Mouse (Mus musculus) Patski (cell line): ENCODE data around the gene D630045J12Rik. TPM values are rescaled to one million over a fixed set of nuclear protein-coding genes. Genes with fewer than 3 reads are reported as not detected.

Source experiments
- ATAC-seq: fragments of 100-300 bp; one replicate; pipeline ENCODE4 v1.8.0; 2021
- CTCF ChIA-PET: fragments of 350-600 bp; sonication (Branson Sonifier 250); formaldehyde crosslinking; loops from one replicate; lab custom pipeline; 2022; ENCODE audit warnings: inconsistent platforms; lab: Charles Lee
- POLR2A ChIA-PET: fragments of 350-600 bp; sonication (Branson Sonifier 250); formaldehyde crosslinking; loops from one replicate; lab custom pipeline; 2022; ENCODE audit warnings: antibody characterized with exemption, inconsistent platforms; lab: Charles Lee
- DNase-seq: peaks from one replicate; pipeline ENCODE4 v3.0.0-alpha.2; 2011; ENCODE audit warnings: low read depth, low spot score
- H3K27me3 ChIP-seq: fragments of 371-371 bp; one replicate; pipeline ENCODE4 v1.5.1; 2021
- CTCF ChIP-seq: fragments of 100-300 bp; IDR thresholded peaks from one replicate; pipeline ENCODE4 v1.5.1; 2021
- in situ Hi-C: fragments of 300-500 bp; cut with MboI; formaldehyde crosslinking; loops from 3 replicates; pipeline ENCODE4 v1.11.1; 2018; ENCODE audit warnings: low pct_unique_long_range_greater_than_20kb, mixed read lengths
- polyA plus RNA-seq: library from polyadenylated mRNA; unstranded; gene quantifications from one replicate; pipeline ENCODE4 v1.2.3, GENCODE M21; 2021

D630045J12Rik gene
- polyA plus RNA-seq: 6.5 TPM

DNA sequence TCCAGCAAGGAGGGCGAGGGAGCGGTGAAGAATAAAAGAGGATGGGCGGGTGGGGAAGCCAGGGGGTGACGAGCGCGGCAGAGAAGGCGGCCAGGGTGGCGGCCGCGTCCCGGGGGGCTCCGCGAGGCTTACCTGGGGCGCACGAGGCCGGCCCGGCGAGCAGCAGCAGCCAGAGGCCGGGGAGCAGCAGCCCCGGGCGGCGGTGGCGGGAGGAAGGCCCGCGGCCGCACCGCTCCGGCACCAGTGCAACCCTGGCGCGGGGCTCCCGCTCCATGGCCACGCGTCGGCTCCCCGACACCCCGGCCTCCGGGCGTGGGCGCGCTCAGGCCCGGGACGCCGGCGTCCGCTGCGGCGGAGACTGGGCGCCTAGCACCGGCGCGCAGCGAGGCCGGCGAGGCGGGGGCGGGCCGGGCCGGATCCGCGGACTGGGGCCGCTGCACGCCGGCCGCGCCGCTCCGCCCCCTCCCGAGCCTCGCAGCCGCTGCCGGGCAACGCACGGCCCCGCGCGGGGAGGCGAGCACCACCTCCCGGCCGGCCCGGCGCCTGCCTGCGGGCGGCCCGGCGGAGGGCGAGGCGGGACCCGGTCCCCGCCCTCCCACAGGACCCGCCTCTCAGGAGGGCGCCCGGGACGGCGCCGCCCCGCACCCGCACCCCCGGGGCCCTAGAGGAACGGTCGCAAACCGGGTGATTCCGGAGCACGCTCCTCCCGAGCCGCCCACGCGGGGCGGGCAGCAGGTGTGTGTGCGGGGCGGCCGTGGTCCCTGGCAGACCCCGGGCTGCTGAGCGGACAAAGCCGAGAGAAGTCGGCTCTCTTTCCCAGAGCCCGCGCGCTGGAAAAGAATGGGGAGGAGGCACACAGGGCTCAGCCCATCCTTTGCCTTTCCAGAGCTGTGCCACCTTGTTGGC, at the start of gene D630045J12Rik:
D630045J12Rik (minus strand) TSS at position 274 of the 906 bp plus-strand sequence.
- H3K27me3 ChIP-seq: no peaks in the 10 kb centered on the region
- ATAC-seq (peak; percentile 97), DNase-seq (no peak)
- in situ Hi-C loops: no loop called here
- POLR2A ChIA-PET: no interaction called here
- CTCF ChIA-PET: interaction anchor here (1.4 kb wide), 1 partner anchor 9 kb away, joined by 4 read pairs; no protein-coding TSS in a partner anchor
- no peak for TF ChIP-seq CTCF

DNA sequence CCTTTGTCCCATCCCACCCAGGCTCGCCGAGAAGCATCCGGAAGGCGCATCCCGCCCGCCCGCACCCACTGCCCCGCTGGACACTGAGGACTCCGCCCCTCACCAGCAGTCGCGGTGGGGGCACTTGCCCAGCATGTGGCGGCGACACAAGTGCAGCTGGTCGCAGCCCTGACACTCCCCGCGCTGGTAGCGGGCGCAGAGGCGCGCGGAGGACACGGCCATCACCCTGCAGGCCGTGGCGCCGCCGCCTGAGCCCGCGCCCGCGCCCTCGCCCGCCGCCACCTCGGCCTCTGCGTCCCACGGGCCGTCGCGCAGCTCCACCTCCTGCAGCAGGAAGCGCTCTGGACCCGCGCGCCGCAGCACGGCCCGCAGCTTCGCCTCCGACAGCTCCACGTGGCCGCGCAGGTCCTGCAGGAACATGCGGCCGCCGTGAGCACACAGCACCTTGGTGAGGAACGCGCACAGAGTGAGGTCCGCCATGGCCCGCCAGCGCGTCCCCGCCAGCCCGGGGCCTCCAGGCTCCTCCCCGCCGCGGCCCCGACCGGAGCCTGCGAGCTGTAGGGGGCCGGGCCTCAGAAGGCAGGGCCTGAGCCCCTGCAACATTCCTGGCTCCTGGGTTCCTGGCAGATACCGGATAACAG, 45.1 kb upstream of the D630045J12Rik start, which contains the start of gene Zc3hav1l:
Zc3hav1l (minus strand) TSS at position 499 of the 641 bp plus-strand sequence.
- H3K27me3 ChIP-seq: no peaks in the 10 kb centered on the region
- no peak for TF ChIP-seq CTCF
- CTCF ChIA-PET: no interaction called here
- POLR2A ChIA-PET: interaction anchor here (0.6 to 1.2 kb wide), 5 partner anchors 8 to 172 kb away, joined by 3 read pairs; no protein-coding TSS in a partner anchor
- peak; percentile 96 for ATAC-seq
- no peak for DNase-seq
- in situ Hi-C loops: no loop called here

DNA sequence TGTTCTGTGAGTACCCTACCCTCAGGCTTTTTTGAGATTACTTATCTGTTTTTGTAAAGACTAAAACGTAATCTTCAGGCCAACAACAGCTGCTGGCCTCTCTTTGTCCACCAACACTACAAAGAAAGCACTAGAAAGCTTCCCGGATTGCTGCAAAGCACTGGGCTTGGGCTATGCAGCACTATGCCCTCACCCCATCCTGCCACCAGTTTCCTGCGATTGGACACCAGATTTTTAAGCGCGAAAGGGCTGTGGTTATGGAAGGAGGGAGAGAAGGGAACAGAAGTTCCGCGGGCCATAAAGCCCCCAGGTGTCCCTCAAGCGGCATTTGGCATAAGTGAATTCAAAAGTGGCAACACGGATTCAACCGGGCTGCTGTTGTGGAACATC, 44.4 kb upstream of the D630045J12Rik start:
- no peak for TF ChIP-seq CTCF
- in situ Hi-C loops: no loop called here
- ATAC-seq (no peak), DNase-seq (no peak)
- H3K27me3 ChIP-seq: no peaks in the 10 kb centered on the region
- ChIA-PET POLR2A (interaction anchor here (1.1 kb wide), 1 partner anchor 45 kb away, joined by 3 read pairs; no protein-coding TSS in a partner anchor), CTCF (no interaction called here)

DNA sequence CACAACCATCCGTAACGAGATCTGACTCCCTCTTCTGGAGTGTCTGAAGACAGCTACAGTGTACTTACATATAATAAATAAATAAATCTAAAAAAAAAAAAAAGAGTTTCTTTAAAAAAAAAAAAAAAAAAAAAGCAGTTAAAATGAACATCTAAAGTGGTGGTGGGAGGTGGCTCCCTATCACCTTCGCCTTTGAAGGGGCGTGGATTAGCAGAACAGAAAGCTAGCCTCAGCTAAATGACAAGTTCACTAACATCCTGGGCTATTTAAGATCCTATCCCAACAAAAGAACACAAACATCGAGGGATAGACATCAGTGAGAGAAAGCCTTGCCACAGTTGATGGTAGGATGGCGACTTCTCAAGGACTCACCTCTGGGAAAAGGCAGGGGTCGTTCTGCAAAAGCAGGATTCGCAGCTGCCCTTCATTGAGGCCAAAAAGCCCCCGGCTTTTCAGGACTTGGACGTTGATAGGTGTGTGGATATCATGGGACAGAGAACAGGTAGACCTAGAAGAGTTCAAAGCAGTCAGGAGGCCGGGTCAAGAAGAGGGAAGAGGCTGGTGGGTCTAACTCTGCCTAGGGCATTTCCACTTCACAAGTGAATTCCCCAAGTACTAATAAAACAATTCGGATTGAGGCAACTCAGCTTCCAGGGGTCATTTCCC, 43.9 kb upstream of the D630045J12Rik start:
- ATAC-seq (no peak), DNase-seq (no peak)
- TF ChIP-seq CTCF: no peak
- ChIA-PET CTCF (no interaction called here), POLR2A (interaction anchor here (1.1 kb wide), 1 partner anchor 45 kb away, joined by 3 read pairs; no protein-coding TSS in a partner anchor)
- H3K27me3 ChIP-seq: no peaks in the 10 kb centered on the region
- in situ Hi-C loops: no loop called here

DNA sequence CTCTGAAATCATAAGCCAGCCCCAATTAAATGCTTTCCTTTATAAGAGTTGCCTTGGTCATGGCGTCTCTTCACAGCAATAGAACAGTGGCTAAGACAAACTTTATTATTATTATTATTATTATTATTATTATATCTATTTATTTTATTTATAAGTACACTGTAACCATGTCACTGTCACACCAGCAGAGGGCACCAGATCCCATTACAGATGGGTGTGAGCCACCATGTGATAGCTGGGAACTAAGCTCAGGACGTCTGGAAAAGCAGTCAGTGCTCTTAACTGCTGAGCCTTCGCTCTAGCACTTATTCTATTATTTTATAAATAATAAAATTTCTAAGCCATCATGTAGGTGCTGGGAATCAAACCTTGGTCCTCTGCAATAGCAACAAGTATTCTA, 39.9 kb upstream of the D630045J12Rik start:
- H3K27me3 ChIP-seq: no peaks in the 10 kb centered on the region
- ATAC-seq (no peak), DNase-seq (no peak)
- peak; percentile 30 for TF ChIP-seq CTCF
- ChIA-PET POLR2A (no interaction called here), CTCF (interaction anchor here (1.3 kb wide), 1 partner anchor 10 kb away, joined by 4 read pairs; no protein-coding TSS in a partner anchor)
- in situ Hi-C loops: loop anchor here (5.0 kb wide), 1 partner anchor 36 kb away; no protein-coding TSS in a partner anchor

DNA sequence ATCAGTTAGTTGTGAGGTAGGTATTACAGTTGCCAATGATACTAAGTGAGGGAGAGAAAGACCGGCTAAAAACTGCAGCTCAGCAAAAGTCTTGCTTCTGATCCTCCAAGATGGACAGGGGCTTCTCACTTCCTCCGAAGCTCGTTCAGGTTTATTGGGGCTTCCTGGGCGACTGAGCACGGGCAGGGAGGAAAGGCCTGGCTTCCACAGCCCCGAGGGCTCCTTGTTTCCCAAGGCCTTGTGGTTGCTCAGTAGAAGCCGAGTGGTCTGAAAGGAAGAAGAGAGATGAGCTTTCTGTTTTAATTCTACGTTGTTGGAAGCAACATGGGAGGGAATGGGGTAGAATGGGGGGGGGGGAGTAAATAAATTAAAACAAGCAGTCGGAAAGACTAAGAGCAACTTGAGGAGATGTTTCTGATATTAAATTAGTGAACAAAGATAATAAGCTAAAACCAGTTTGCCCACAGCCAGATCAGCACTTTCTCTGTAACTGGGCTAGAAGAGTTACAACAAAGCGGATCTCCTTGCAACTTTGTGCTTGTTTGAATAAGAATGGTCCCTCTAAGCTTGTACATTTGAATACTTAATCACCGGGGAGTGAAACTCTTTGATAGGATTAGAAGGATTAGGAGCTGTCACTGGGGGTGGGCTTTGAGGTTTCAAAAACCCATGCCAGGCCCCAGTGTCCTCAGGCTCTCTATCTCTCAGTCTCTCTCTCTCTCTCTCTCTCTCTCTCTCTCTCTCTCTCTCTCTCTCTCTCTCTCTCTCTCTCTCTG, 39.2 kb upstream of the D630045J12Rik start:
- no peak for TF ChIP-seq CTCF
- in situ Hi-C loops: loop anchor here (5.0 kb wide), 1 partner anchor 36 kb away; no protein-coding TSS in a partner anchor
- POLR2A ChIA-PET: interaction anchor here (0.7 to 1.0 kb wide), 2 partner anchors 32 to 174 kb away, joined by 4 read pairs; no protein-coding TSS in a partner anchor
- ATAC-seq: no peak
- H3K27me3 ChIP-seq: no peaks in the 10 kb centered on the region
- no peak for DNase-seq
- CTCF ChIA-PET: interaction anchor here (1.3 kb wide), 1 partner anchor 11 kb away, joined by 4 read pairs; no protein-coding TSS in a partner anchor

DNA sequence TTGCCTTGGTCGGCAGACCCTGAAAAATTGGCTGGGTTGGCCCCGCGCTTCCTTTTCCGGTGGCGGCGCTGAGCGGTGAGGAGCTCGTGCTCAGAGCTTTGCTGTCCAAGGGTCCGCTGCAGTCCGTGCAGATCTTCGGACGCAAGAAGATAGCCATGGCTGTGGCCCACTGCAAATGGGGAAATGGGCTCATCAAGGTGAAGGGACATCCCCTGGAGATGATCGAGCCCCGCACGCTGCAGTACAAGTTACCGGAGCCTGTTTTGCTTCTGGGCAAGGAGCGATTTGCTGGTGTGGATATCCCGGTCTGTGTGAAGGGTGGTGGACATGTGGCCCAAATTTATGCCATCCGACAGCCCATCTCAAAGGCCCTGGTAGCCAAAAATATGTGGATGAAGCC, 30.6 kb upstream of the D630045J12Rik start:
- H3K27me3 ChIP-seq: no peaks in the 10 kb centered on the region
- TF ChIP-seq CTCF: no peak
- ATAC-seq (no peak), DNase-seq (no peak)
- in situ Hi-C loops: no loop called here
- POLR2A ChIA-PET: no interaction called here
- CTCF ChIA-PET: no interaction called here

DNA sequence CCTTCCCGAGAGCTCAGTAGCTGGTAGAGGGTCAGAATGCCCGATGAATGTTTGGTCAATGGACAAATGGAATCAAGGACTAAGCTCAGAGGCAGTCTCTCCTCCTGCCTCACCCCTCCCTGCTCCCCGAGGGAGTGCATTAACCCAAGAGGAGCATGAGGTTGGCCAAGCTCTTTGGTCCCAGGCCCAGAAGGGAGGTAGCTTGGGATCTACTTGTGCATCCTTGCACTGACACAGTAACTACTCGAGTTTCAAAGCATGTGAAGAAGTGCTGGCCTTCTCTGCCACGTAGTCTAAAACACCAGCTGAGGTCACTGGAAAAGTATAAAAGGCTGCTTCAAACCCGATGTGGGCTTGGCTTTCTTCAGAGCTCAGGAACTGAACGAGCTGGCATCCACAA, 10.7 kb upstream of the D630045J12Rik start:
- ATAC-seq (no peak), DNase-seq (no peak)
- no peak for TF ChIP-seq CTCF
- POLR2A ChIA-PET: no interaction called here
- no peaks in the 10 kb centered on the region for H3K27me3 ChIP-seq
- CTCF ChIA-PET: interaction anchor here (1.5 kb wide), 1 partner anchor 19 kb away, joined by 4 read pairs; no protein-coding TSS in a partner anchor
- in situ Hi-C loops: no loop called here

DNA sequence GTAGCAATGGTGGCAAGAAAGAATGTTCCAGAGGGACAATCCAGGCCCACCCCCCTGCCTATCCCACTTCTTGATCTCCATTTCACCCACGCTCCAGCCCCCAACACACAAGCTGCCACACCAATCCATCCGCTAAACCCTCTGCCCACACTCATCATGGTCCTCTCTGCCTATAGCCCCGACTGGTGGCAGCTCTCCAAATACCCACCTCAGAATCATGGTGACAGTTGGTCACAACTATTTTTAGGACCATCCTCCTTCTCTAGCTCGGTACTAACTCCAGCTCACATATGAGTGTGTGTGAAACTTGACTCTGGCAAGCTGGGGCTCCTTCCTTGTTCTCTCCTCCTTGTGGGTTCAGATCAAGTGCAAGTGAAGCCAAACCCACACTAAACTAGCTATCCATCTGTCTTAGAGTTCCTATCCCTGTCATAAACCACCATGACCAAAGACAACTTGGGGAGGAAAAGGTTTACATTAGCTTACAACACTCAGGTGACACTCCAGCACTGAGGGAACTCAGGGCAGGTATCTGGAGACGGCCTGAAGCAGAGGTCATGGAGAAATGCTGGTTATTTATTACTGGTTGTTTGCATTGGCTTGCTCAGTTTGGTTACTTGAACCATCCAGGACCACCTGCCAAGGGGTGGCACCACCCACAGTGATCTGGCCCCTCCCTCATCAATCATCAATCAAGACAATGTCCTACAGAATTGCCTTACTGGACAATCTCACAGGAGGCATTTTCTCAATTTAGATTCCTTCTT, 9.8 kb upstream of the D630045J12Rik start:
- CTCF ChIA-PET: interaction anchor here (1.5 kb wide), 1 partner anchor 18 kb away, joined by 4 read pairs; no protein-coding TSS in a partner anchor
- POLR2A ChIA-PET: interaction anchor here (0.7 kb wide), 1 partner anchor 9 kb away, joined by 7 read pairs; no protein-coding TSS in a partner anchor
- no peak for TF ChIP-seq CTCF

More for the DNA sequence above, 9.8 kb upstream of the D630045J12Rik start:
- in situ Hi-C loops: no loop called here
- no peaks in the 10 kb centered on the region for H3K27me3 ChIP-seq
- DNase-seq: no peak
- no peak for ATAC-seq
